In genomic region chr2:17741555-17741954, GRCm38 (mm10) we compare ENCODE assay signal across 8 mouse cellular contexts. TPM values are rescaled to one million over a fixed set of nuclear protein-coding genes. Genes with fewer than 3 reads are reported as not detected.
A peak's percentile ranks its signal among the peaks of the same experiment; 100 is the strongest.
DNase-seq lines count a peak whose midpoint lies in the region; ATAC-seq lines count a peak whose summit lies in the region.

No protein-coding gene starts in this region.

- no peaks in the 10 kb centered on the region for H3K9me3 ChIP-seq in embryonic facial prominence, embryonic 12.5 days
- no peaks in the 10 kb centered on the region for H3K9me3 ChIP-seq in intestine, embryonic 14.5 days (ENCODE audit: control insufficient read depth, low read length)

- H3K27me3 ChIP-seq in embryonic facial prominence, embryonic 12.5 days: no peaks in the 10 kb centered on the region
- no peaks in the 10 kb centered on the region for H3K27me3 ChIP-seq in intestine, embryonic 14.5 days (replicated peaks; ENCODE audit: control insufficient read depth, insufficient read depth, low read length)

- peak; percentile 84; the same call in 1 of the 2 replicates for ATAC-seq in embryonic facial prominence, embryonic 12.5 days (ENCODE audit: insufficient number of reproducible peaks, insufficient read depth, low FRiP score, low TSS enrichment)
- ATAC-seq in intestine, embryonic 14.5 days (replicated peaks; ENCODE audit: low FRiP score, low TSS enrichment, low read depth): 0 out of 2 replicates have a peak, but pooled peaks have one; percentile 47

- DNase-seq in adrenal gland, adult 2 months: peak; percentile 25
- no peak for DNase-seq in adrenal gland, postnatal 36 days
- peak; percentile 44 for DNase-seq in A20 (ENCODE audit: low read depth, low spot score)
- DNase-seq in intestine, embryonic 14.5 days (ENCODE audit: low spot score): no peak
- peak; percentile 64 for DNase-seq in naive thymus-derived CD4-positive, alpha-beta T cell, adult 2 months (ENCODE audit: low read depth)
- DNase-seq in left cerebral cortex, adult 9 months (ENCODE audit: low spot score in 2 of 2): no peak
- DNase-seq in adrenal gland, adult 18-20 months (ENCODE audit: low spot score in 2 of 2): no peak

- H3K4me1 ChIP-seq in embryonic facial prominence, embryonic 12.5 days: peaks cover 8% of the 10 kb centered on the region
- H3K4me1 ChIP-seq in intestine, embryonic 14.5 days (replicated peaks; ENCODE audit: control insufficient read depth, insufficient read depth, low read length): peaks cover 7% of the 10 kb centered on the region; the same call in 1 of the 2 replicates

- peak overlapping the region; percentile 27 for H3K4me3 ChIP-seq in embryonic facial prominence, embryonic 12.5 days
- peak overlapping the region; percentile 31 for H3K4me3 ChIP-seq in intestine, embryonic 14.5 days (ENCODE audit: low read depth, low read length)

- H3K9ac ChIP-seq in embryonic facial prominence, embryonic 12.5 days: no peak overlapping the region
- H3K9ac ChIP-seq in intestine, embryonic 14.5 days (ENCODE audit: low read length): no peak overlapping the region

- no peak overlapping the region for H3K27ac ChIP-seq in embryonic facial prominence, embryonic 12.5 days
- no peak overlapping the region for H3K27ac ChIP-seq in intestine, embryonic 14.5 days (ENCODE audit: low read depth)

- under 1% methylated on average over 16 of the region's 16 CpGs for WGBS in embryonic facial prominence, embryonic 12.5 days
- 4% methylated on average over 16 of the region's 16 CpGs for WGBS in intestine, embryonic 14.5 days

- no peaks in the 10 kb centered on the region for H3K36me3 ChIP-seq in embryonic facial prominence, embryonic 12.5 days
- no peaks in the 10 kb centered on the region for H3K36me3 ChIP-seq in intestine, embryonic 14.5 days (ENCODE audit: control insufficient read depth, insufficient read depth, low read length)

- peak overlapping the region; percentile 53 for H3K4me2 ChIP-seq in embryonic facial prominence, embryonic 12.5 days (replicated peaks)
- peak overlapping the region; percentile 63 for H3K4me2 ChIP-seq in intestine, embryonic 14.5 days (ENCODE audit: low read length)

RNA-seq across cellular contexts. Expression of gene Nebl, which starts 10.3 kb away (rescaled TPM):
- total RNA-seq in adrenal gland, adult 2 months (2021): 1 to 10 TPM; 7.3 to 7.4 TPM
- 4.8 and 5.8 TPM in 2 replicates for polyA plus RNA-seq in adrenal gland, adult 2 months (2012; rRNA removed)
- 1 to 10 TPM; 8.2 to 8.5 TPM for total RNA-seq in adrenal gland, postnatal 36 days (2021)
- 9.1 and 9.4 TPM in 2 replicates for polyA plus RNA-seq in embryonic facial prominence, embryonic 12.5 days (2016; fragmentation: Nextera tagmentation; extraction: Ambion mirVana)
- 0.66 and 0.99 TPM in 2 replicates for polyA plus RNA-seq in intestine, embryonic 14.5 days (2014; fragmentation: Nextera tagmentation; extraction: Ambion mirVana)
- total RNA-seq in adrenal gland, adult 18-20 months (2021): 1 to 10 TPM; 5.5 to 8.2 TPM

Comparison
In these comparisons a context has a peak if more than half of its experiments do, and no peak if none do; other contexts are left out.
1. DNase-seq: peak in adrenal gland, adult 2 months (single experiment), A20 (single experiment) and naive thymus-derived CD4-positive, alpha-beta T cell, adult 2 months (single experiment); none in adrenal gland, postnatal 36 days (0 of 2), intestine, embryonic 14.5 days (single experiment), left cerebral cortex, adult 9 months (0 of 2) and adrenal gland, adult 18-20 months (0 of 2).